Mouse (Mus musculus) B cell, adult 2 months (primary cell): ENCODE measurements around the gene Pccb.

Experiments
- DNase-seq, 2 experiments: peaks; one replicate each; pipeline ENCODE4 v3.0.0; 2022

Pccb gene

DNA sequence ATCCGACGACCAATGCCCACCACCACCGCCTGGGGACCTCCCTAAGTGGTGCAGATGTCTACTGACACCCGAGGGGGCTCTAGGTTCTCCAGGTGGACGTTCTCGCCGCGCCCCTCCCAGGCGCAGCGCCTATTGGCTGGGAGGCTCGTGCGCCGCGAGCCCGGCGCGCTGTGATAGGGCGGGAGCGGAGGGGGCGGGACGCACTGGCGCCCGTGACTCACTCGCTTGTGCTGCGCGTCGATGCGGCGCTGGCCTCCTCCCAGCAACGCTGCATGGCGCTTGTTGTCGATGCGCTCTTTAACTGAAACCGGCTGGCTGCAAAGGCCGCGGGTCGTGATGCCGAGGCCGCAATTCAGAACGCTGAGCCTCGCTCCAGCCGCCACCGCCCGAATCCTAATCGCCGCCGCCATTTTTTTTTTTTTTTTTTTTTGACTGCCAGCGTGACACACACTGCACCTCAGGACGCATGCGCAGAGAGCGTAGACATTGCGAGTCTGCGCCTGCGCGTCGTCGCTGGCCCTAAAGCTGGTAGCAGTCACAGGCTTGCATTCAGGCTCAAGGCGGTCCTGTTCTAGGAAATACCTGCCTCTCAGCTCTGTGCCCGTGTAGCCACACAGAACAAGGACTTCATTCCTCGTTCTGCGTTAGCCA is at the start of gene Pccb:
Gene Pccb (minus strand): TSS at position 451 of the 651 bp plus-strand sequence.
- peak; percentile 92 to 94 for DNase-seq

DNA sequence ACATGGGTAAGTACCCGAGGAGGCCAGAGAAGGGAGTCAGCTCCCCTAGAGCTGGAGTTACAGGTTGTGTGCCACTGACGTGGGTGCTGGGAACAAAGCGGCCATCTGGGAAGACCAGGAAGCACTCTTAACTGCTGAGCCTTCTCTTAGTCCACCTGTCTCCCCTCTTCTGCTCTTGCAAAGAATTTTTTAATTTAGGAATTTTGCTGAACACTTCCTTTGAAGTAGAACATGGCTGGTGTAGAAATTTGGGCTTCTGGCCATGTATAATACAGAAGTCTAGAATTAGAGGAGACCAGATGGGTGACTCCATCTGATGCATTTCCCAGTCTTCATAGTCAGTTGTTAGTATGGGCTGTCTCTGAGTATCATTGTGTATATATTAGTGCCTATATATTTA is 49.0 kb upstream of the Pccb start:
- DNase-seq = no peak

DNA sequence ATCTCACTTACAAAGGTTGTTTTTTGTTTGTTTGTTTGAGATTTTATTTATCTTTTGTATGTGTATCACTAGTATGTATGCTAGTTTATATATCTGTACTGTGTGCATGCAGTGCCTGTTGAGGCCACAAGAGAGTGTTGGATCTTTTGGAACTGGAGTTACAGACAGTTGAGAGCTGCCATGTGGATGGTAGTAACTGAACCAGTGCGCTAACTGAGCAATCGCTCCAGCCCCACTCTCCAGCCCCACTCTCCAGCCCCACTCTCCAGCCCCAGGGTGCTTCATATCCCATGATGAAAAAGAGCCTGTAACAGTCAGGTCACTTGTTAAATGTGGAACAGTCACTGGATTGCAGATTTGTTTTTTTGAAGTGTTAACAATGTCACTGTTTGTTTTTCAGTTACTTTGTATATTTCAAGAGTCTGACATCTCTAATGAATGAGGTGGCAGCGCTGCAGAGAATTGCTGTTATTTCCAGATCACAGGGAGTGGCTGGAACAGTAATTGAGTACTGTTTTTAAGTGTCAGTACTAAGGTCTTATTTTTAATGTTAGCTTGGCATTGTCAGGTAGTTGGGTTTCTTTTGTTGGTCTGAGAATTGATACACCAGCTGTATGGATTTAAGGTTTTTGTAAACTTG is 45.5 kb upstream of the Pccb start:
- no peak for DNase-seq

DNA sequence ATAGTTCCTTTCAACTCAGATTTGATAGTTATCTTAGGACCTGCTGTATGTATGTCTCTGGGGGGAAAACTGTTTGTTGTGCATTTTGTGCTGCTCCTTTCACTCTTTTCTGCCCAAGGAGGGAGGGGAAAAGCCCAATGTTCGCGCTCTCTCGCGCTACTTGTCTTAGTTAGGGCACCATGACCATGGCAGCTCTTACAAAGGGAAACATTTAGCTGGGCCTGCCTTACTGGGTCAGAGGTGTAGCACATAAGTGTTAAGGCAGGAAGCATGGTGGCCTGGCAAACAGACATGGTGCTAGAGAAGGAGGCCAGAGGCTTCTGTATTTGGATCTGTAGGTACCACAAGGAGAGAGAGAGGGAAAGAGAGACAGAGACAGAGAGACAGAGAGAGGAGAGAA is 43.9 kb upstream of the Pccb start:
- DNase-seq = no peak

DNA sequence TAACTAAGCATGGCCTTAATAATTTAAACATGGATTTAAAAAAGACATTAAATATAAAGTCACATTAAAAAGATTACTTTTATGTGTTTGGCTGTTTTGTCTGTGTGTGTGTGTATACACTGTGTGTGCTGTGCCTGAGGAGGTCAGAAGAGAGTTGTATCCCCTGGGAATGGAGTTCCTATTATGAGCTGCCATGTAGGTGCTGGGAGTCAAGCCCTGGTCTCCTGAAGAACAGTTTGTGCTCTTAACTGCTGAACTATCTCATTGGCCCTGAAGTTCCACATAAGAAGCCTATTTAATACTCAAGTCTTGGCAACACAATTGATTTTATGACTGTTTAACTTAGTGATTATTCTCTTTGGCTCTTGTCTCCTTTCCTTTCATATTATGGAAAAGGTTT is 42.8 kb upstream of the Pccb start:
- no peak for DNase-seq

DNA sequence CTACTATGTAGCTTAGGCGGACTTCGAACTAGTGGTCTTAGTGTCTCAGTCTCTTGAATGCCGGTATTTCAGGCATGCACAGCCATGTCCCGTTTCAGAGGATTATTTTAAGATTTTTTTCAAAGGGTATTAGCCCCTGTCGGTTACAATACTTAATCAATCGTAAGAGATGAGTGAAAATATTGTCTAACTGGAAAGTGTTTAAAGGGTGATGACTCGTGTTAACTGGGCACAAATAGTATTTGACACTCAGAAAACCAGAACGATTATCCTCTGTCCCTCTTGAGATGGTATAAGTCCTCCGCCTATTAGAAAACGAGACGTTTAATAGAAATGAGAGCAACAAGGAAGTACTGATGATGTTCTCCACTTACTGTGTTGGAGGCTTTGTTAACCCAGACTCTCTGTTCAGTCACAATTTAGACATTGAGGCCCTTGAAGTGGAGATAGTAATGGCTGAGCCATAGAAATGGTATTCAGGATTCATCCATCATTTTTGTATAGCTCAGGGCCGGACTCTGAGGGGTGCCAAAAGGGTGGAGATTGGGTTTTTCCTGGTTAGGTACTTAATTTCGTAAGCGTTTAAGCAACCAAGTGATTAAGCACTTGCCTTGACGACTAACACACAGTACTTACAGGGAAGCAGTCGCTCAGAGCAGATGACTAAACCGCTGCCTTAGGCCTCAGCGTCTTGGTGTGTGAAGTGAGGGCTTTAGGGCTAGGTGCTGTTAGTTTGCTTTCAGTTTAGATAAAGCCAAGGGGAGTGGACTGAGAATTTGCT is 41.6 kb upstream of the Pccb start:
- peak in 1 of 2 experiments; percentile 19 for DNase-seq

DNA sequence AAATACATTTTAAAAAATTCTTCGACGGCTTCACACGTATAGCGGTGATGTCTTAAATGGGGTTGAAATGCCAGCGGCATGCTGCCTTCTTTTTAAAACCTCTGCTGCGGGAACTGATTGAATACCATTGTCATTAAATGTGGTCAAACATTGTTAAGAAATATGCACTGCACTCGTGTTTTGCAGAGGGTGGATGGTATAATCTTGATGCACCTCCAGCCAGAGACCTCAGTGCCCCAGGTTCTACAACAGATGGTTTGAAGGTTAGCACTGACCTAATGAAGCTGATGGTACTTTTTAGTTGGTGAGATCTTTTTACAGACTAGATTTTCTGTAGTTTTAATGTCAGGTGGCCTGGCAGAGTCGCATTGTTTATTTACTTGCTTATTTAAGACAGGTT is 41.0 kb upstream of the Pccb start:
- no peak for DNase-seq

DNA sequence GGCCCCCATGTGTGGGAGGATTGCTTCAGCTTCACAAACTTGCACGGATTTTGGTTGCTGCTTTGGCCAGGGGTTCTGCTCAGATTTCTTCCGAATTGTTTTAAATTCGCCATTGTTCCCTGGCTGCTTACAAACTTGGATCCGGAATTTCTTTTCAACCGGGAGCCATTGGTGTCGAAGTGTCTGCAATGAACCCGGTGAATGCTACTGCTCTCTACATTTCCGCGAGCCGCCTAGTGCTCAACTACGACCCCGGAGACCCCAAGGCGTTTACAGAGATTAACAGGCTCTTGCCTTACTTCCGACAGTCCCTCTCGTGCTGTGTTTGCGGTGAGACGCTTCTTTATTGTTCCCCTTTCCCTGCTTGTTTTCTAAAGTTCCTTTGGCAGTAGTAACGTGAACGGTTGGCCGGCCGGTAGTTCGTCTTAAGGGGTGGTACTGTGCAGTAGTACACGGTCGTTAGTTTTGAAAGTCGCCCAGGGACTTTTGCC is 40.4 kb upstream of the Pccb start:
- peak; percentile 57 to 62 for DNase-seq

DNA sequence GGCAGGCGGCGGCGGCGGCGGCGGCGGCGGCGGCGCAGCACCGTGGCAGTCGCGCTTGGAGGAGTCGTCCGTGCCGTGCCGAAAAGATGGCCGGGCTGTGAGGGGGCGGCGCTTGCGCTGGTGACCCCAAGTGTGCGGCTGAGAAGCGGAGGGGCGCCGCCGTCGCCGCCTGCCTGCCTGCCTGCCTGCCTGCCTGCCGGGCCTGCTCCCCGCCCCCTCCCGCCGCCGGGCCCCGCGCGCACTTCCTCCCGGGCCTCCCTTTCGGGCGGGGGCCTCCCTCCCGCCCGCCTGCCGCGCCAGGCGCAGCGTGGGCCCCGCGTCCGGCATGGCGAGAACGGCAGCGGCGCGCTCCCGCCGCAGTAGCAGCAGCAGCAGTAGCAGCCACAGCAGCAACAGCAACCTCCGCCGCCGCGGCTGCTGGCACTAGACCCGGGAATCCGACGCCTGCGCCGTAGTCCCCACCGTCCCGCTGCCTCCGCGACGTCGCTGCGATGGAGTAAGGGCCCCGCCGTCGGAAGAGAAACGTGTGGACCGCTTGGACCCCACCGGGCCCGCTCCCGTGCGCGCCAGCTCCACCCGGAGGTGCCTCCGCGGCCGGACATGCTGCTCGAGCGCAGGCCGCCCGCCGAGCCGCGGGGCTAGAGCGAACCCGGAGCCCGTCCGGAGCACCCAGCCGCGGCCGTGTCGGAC is 39.8 kb upstream of the Pccb start:
- peak; percentile 88 to 90 for DNase-seq

DNA sequence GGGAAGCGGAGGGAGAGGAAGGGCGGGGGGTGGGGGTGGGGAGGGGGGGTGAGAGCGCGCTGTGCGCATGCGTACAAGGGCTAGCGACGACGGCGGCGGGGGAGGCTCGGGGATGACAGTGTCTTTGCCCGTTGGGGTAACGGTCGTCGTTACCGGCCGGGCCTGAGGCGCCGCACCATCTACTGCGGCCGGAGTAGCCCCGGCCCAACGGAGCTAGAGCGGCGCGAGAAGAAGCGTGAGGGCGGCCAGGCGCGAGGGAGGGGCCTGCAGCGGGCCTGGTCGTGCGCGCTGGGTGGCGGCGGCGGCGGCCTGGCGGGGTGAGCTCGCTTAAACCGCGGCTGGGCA is 39.3 kb upstream of the Pccb start, which contains the start of gene Msl2:
Gene Msl2 (plus strand): TSS at position 115 of the 345 bp plus-strand sequence.
- no peak for DNase-seq

DNA sequence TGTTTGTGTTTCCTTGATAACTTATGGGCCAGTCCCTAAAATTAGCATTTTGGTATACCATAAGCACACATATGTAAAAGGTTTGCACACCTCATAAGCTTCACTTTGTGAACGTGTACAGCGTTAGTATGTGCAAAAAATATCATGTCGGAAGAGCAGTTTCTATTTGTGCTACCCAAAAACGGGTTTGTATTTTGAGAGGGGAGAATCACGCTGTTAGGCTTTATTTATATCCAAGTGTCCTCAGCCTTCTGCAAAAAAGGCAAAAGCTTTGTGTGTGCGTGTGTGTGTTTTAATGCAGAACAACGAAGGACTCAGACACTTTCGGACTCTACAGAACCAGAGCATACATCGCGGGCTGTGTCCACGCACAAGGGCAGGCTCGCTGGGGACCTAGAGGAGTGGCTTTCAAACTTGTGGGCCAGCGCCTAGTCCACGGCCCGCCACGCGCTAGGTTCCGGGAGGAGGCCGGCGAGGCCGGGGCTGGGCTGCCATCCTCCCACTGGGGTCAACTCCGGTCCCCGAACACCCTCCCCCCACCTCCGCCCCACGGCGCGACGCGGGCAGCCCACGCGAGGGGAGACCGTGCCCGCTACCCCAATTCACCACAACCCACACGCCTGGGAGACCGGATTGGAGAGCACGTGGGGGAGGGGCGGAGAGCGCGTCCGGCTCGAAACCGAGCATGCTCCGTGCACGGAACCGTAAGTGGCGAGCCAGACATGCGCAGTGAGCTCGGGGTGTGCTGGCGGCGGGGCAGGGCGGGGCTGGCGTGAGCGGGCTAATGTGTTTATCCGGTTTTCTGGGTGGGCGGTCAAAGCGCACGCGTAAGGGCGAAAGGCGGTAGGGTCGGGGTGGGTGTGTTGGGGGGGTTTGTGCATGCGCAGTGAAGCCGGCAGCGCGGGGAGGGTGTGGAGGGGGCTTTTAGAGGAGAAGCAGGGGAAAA is 38.6 kb upstream of the Pccb start:
- peak; percentile 96 to 97 for DNase-seq

DNA sequence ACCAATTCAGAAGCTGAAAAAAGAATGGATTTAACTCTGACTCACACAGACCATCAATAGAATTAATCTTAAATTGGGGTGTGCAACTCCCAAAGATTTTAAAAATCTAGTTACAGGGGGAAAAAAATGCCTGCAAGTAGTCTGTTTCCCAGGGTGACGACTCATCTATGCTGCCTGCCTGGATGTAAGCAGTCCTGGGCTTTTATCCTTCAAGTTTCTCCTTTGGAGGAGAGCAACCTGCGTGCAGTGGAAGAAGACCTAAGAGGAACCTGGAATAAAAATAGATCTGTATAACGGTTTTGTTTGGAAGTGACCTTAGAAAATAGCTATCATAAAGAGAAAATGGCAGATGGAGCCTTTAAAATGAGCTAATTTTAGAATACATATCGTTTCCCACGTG is 37.8 kb upstream of the Pccb start:
- no peak for DNase-seq

DNA sequence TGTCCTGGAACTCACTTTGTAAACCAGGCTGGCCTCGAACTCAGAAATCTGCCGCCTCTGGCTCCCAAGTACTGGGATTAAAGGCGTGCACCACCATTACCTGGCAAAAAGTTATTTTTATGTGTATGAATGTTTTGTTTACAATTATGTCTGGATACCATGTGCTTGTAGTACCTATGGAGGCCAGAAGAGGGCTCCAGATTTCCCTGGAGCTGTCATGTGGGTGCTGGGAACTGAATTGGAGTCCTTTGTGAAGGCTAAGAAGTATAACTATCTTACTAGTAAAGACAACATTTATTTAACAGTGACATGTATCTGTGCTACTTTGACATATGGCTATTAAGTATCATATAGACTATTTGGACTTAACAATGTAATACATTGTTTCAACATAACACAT is 35.1 kb upstream of the Pccb start:
- DNase-seq = peak; percentile 27 to 35

DNA sequence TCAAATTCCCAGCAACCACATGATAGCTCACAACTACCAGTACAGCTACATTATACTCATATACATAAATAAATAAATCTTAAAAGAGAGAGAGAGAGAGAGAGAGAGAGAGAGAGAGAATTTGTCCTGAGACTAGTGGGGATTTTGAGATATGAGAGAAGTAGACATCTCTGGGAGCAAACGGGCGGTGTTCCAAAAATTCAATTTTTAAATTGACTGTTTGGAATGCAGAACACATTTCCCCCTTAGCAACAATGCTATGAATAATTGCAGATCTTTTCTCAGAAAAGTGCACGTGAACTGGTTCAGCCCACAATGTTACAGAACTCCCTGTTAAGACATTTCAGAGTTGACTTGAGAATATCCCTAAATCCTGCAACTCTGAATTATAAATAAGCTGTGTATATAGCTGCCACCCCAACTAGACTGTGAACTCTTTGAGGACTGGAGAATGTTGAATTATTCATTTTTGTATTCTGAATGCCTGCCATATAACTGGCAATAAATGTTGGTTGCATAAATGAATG is 30.4 kb upstream of the Pccb start:
- DNase-seq = no peak

DNA sequence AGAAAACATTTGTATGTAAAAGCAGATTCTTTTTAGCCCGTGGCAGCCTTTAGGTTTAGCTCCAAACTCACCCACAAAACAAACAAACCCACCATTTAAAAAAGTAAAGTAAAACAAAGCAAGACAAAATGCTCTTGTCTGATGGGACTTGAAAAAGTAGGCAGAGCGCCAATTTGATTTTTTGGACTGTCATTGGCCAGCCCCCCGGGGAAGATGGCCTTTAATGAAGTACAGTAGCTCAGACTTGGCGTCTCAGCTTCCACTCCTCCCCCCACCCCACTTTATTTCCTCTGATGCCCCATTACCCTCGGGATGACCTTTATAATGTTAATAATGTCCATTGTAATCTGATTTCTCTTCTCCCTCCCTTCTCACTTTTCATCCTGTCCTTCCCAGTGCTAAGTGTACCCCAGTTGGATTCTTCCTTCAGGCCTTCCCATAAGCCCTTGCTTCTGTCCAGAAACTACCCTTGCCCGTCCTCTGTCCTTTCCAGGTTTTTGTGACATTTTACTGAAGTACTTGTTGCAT is 27.6 kb upstream of the Pccb start:
- no peak for DNase-seq

DNA sequence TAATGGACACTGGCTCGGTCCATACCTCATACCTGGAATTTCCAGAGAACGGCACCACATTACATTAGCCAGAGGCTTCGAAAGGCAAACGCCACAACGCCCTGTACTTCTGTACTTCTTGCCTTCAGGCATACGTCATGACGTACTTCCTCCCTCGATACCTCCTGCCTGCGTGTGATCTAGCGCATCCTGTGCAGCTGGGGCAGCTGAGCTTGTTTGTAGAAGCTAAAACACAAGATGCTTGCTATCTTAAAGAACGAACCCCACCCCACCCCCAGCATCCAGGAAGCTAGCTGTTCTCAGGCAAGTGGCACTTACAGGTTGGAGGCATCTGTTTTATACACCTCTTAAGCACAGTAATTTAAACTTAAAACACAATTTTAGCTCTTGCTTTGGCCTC is 26.3 kb upstream of the Pccb start:
- DNase-seq = peak; percentile 75 to 79

DNA sequence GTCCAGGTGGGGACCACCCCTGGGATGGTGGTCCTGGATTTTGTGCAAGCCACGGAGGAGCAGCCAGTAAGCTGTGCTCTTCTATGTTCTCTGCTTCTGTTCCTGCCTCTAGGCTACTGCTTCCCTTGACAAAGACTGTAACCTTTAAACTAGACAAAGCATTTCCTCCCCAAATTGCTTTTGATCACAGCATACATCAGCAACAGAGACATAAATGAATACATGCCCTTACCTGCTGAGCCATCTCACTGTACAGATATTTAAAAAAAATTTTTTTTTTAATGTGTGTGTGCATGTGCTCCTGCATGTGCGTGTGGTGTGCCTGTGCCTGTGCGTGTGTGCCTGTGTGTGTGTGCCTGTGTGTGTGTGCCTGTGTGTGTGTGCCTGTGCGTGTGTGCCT is 22.5 kb upstream of the Pccb start:
- no peak for DNase-seq

DNA sequence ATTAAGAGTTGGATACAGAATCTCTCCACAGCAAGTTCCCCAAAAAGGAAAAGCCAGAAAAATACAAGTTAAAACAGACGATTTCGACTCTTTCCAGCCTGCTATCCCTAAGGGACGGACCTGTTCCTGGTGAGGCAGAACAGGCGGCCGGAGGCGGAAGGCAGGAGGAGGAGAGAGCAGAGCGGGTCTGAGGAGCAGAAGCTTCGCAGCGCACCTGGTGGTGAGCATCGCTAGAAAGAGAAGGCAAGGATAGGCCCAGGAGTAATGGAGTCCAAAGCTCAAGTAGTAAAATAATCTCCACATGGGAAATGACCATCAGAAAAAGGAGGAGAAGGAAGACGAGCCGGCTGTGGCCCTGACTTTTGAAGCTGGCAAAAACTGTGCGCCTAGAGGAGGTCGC is 18.6 kb upstream of the Pccb start:
- no peak for DNase-seq

DNA sequence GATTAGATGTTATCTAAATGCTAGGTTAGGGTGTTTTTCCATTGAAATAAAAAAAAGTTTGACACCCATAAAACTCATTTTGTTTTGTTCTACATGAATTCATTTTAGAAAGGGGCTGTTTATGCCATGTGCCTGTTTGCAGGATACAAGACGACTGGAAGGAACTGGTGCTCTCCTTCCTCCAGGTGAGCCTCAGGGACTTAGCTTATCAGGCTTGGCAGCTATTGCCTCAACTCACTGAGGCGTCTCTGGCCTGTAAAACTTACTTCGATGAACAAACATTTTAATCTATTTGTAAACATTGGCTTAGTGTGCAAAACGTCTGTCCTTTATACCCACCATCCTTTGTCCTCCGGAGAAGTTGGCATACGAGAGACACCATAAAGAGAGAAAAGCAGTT is 18.0 kb upstream of the Pccb start:
- no peak for DNase-seq

DNA sequence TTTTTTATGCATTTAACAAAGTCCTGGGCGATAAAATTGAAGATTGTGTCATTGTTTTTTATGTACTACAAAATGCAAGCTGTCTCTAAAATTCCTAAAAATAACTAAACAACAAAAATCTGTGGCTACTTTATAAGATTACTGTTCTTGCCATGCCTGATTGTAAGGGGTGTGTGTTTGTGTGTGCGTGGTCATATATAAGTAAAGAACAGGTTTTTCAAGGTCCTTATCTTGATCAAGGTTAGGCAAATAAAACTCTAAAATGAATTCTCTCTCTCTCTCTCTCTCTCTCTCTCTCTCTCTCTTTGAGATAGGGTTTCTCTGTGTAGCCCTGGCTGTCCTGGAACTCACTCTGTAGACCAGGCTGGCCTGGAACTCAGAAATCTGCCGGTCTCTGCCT is 17.3 kb upstream of the Pccb start:
- no peak for DNase-seq

DNA sequence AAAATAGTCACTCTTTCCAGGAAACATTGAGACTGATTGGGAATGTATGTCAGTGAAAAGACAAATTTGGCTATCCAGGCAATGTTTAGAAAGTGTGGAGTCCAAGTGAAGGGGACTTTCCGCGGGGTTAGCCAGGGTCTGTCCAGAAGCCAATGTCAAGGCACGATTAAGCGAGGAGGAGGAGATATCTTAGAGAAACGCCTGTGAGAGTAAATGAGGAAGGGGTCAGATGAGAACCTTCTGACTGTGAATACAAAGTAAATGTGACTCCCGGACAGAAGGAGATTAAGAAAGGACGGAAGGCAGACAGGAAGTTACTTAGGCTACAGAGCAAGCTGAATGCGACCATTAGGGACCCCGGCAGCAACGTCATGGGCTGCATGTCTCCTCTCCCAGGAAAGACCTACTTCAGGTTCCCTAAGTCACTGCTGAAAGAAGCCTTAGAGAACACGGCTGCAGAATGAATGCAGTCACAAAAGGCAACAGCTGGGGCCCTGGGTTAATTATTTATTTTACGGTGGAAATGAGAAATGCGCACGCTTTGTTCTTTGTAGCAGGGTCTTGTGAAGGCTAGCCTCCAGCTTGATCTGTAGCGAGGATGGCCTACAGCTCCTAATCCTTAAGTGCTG is 11.1 kb upstream of the Pccb start:
- DNase-seq = no peak
